Mouse (Mus musculus) layer of hippocampus, adult 11-12 months (tissue): ENCODE results near the gene Asb13.

Source experiments
- DNase-seq: peaks from one replicate; pipeline ENCODE4 v3.0.0; 2022; ENCODE audit warnings: low spot score

Asb13 gene

GRCm38 (mm10) chr13:3664241-3664640 lies 30.4 kb downstream of the Asb13 start:
- no peak for DNase-seq

GRCm38 (mm10) chr13:3665308-3665723 lies 31.5 kb downstream of the Asb13 start:
- DNase-seq, result peak; percentile 76

- DNase-seq, result no peak
Observed at GRCm38 (mm10) chr13:3667288-3667873, 33.5 kb downstream of the Asb13 start.

- DNase-seq, result no peak
Observed at GRCm38 (mm10) chr13:3668068-3668467, 34.2 kb downstream of the Asb13 start.

DNA sequence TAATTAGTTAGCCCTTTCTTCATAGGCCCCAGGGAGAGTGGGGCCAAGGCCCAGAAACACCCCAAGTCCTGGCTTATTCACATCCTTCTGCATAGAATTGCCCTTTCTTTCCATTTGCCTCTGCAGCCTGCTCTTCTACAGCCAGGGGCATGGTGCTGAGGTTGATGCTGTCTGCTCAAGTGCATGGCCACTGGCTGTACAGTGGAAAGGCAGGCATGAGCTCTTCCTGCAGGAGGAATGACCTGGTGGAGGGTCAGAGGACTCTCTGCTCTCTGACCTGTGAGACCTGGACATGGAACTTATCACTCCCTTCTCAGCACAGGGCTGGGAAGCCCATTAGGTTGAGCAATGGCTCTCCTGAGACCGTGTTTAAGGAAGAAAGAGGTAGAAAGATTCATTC lies 35.8 kb downstream of the Asb13 start:
- DNase-seq, result no peak

DNA sequence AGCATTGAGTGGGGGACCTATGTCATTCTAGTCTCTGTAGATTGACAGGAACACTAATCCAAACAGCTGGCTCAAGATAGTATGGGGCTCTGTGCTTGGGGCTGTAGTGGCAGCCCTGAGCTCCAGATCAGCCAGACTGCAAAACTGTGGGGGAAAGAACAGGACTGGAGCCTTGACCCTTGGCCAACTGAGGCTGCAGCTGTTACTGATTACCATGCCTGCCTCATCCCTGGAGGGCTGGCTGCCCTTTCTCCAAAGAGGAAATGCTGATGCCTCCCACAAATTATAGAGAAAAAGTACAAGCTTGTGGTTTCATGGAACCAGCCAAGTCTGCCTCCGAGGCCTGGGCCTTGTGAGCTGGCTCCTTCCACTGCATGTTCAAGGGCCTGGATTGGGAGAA lies 36.2 kb downstream of the Asb13 start:
- DNase-seq, result no peak

DNA sequence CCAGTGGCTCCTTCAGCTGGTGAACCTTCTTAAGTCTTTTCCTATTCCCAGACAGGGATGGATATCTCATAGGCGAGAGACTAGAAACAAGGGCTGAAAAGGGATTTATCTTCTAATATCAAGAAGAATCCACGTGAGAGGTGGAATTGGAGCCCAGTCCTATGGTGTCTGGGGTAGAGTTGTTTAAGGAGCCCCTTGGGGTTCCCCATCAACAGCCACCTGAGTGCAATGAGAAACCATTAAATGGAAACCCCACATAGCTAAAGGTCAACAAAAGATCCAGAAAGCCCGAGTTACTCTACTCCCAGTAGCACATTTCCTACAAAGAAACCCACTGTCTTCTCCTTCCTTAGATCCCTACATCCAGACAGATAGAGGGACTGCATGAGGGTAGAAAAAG lies 39.3 kb downstream of the Asb13 start:
- no peak for DNase-seq

DNA sequence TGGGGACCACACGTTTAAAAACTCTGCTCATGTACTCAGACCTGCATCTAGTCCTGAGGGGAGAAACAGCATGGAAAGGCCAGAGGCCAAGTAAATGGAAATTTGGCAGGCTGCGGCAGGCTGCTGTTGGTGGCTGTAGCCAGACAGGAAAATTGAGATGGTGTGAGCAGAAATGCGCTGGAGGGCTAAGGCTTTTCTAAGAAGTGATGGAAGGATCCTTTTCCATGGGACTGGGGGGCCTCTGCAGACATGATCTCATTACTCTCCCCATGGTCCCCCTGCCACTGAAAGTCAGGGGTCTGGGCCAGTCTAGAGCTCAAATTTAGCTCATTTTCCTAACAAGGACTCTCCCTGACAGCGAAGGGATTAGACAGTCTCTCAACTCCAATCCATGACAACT lies 39.8 kb downstream of the Asb13 start:
- DNase-seq, result no peak

GRCm38 (mm10) chr13:3675855-3676254 lies 42.0 kb downstream of the Asb13 start:
- no peak for DNase-seq

GRCm38 (mm10) chr13:3679098-3679497 lies 45.3 kb downstream of the Asb13 start:
- DNase-seq, result no peak

GRCm38 (mm10) chr13:3686306-3686705 lies 52.5 kb downstream of the Asb13 start:
- DNase-seq, result no peak

DNA sequence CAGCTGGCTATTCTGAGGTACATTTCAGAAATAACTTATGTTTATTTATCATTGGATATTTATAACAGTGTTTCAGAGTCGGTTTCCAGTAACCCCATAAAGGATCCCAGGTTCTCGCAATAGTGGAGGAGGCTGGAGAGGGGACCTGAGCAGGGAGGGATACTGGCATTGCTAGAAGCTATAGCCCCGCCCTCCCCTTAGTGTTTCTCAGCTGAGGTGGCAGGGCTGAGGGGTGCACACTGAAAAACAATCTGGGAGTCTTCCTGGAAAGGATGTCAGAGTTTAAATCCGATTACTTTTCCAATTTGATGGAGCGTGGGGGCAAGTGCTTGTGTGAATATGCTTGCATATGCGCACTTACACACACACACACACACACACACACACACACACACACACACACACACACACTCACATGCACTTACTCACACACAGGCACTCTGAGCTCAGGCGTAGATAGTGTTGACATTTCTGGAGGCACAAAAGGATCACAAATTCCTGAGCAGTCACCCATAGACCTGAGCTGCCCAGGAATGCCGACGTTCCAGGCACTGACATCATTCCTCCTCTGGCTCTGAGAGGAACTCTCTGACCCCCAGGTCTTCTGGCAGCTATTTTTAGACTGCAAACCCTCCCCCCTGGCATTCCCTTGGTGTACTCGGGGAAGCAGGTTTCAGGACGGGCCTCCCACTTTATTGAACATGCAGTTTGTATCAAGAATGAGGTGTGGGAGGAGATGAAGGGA lies 60.9 kb downstream of the Asb13 start:
- no peak for DNase-seq

DNA sequence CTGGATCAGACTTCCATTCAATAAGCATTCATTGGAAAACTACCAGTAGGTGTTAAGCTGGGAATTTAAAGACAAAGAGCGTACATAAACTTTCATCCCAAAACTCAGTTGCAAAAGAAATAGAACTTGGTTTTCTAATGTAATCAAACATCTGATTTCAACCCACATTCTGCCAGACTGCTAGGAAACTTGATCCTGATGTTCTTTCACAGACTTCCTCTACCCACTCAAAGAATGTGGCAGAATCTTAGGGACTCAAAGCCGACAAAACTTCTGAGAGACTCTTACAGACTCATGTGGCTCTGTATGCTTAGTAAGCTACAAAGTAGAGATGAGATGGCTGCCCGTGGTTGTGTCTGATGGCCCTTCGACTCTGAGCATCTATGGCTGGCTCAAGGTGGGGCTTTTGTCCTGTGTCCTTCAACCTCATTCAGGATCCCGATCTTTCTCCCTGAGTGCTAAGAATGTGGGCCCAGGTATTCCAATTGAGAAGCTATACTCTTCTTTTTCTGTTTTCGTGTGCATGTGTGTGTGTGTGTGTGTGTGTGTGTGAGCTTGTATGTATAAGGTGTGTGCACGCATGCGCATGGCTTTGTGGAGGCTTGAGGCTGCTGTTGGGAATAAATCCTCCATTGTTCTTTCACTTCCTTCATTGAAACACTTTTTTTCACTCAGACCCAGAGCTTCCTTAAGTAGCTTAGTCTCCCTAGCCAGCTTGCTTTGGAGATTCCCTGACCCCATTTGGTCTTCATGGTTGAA lies 63.3 kb downstream of the Asb13 start:
- DNase-seq, result no peak

DNA sequence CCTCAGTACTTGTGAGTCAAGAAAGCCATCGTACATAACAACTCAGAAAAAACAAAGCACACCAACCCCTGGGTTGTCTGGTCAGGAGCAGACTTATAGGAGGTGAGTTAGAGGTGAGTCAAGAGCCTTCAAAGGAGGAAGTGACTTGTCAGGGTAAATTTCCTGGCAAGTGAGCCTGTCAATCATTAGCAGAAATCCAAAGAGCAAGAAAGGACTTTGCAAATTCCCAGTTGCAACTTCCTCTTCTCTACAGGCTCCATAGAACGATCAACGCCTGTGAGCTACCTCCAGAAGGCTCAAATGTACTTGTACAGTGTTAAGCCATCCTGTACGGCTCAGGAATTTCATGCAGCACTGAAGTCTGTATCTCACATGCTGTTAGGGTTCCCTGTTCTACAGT lies 66.9 kb downstream of the Asb13 start:
- no peak for DNase-seq
